Mouse (Mus musculus): ENCODE results near the gene Pttg1.

GRCm38 (mm10) chr11:43385055-43385649, 40.9 kb downstream of the Pttg1 start:
- TF ChIP-seq EP300 (IDR thresholded peaks at IDR 0.05) = no peak
- TF ChIP-seq CTCF (IDR thresholded peaks at IDR 0.05) = no peak
